Mouse (Mus musculus) kidney, embryonic 14.5 days (tissue): ENCODE results near the gene Ptpn7. TPM values are rescaled to one million over a fixed set of nuclear protein-coding genes. Genes with fewer than 3 reads are reported as not detected.
A peak's percentile ranks its signal among the peaks of the same experiment; 100 is the strongest.

Experiments
- ATAC-seq: fragments of 200-750 bp; cut with Nextera tagmentation; 2 replicates; pipeline ENCODE4 v1.8.0; 2017; ENCODE audit warnings: moderate number of reproducible peaks, mild to moderate bottlenecking, moderate TSS enrichment, moderate library complexity; ENCODE audit not compliant: low FRiP score, low TSS enrichment
- H3K27ac ChIP-seq: fragments of 300-500 bp; sonication (generic); 2 replicates; pipeline ENCODE4 v1.5.1; 2014; ENCODE audit warnings: low read depth, mild to moderate bottlenecking, low read length, moderate library complexity, mixed read lengths
- H3K27me3 ChIP-seq: fragments of 300-500 bp; sonication (generic); 2 replicates; pipeline ENCODE4 v1.6.1; 2014; ENCODE audit warnings: mild to moderate bottlenecking, low read length; ENCODE audit not compliant: control insufficient read depth, insufficient read depth
- H3K36me3 ChIP-seq: fragments of 300-500 bp; sonication (generic); 2 replicates; pipeline ENCODE4 v1.6.1; 2014; ENCODE audit warnings: low read length, mixed read lengths; ENCODE audit not compliant: control insufficient read depth, insufficient read depth
- H3K4me1 ChIP-seq: fragments of 300-500 bp; sonication (generic); 2 replicates; pipeline ENCODE4 v1.6.1; 2014; ENCODE audit warnings: low read length, mixed read lengths; ENCODE audit not compliant: control insufficient read depth, insufficient read depth
- H3K4me2 ChIP-seq: fragments of 300-500 bp; sonication (generic); replicated peaks from 2 replicates; pipeline ENCODE4 v1.6.1; 2014; ENCODE audit warnings: low read depth, mild to moderate bottlenecking, low read length
- H3K4me3 ChIP-seq: fragments of 300-500 bp; sonication (generic); 2 replicates; pipeline ENCODE4 v1.5.1; 2014; ENCODE audit warnings: mild to moderate bottlenecking, low read length
- H3K9ac ChIP-seq: fragments of 300-500 bp; sonication (generic); 2 replicates; pipeline ENCODE4 v1.6.1; 2014; ENCODE audit warnings: low read depth, mild to moderate bottlenecking, low read length, moderate library complexity
- H3K9me3 ChIP-seq: fragments of 300-500 bp; sonication (generic); 2 replicates; pipeline ENCODE4 v1.6.1; 2016; ENCODE audit warnings: low read length; ENCODE audit not compliant: control insufficient read depth
- WGBS: fragments of 180-500 bp; shearing (Covaris S2); extraction: QIAGEN DNeasy Blood & Tissue Kit; methylation state at CpG from one replicate; pipeline ENCODE4 v1.1.7; 2014; 5-methylcytosine and 5-hydroxymethylcytosine counted together
- polyA plus RNA-seq: library from polyadenylated mRNA; unstranded; fragments of >200 nt; fragmentation: Nextera tagmentation; extraction: Ambion mirVana; gene quantifications from 2 replicates; pipeline ENCODE4 v1.2.1, GENCODE M21; 2014

The Ptpn7 gene
- polyA plus RNA-seq, 1 experiment from 2014 or later, result 0.83 TPM

DNA sequence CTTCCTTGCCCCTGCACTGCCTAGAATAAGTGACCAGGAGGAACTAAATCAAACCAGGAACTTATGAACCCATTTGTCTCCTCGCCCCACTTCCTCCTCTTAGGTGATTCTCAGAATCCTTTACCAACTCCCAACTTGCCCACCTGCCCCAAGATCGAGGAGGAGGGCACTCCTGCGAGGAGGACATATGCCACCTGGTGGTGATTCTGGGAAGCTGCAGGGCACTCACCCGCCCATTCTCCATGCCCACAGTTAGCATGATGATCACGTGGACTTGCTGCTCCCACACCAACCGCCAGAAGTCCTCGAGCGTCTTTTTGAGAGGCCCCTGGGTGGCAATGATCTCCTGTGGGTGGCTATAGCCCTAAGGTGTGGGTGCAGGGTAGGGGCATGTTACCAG is 19.8 kb upstream of the Ptpn7 start:
- Histone ChIP-seq H3K36me3 (no peaks in the 10 kb centered on the region), H3K9ac (no peak overlapping the region), H3K4me2 (no peak overlapping the region), H3K27ac (no peak overlapping the region), H3K9me3 (no peaks in the 10 kb centered on the region), H3K27me3 (no peaks in the 10 kb centered on the region), H3K4me1 (no peaks in the 10 kb centered on the region), H3K4me3 (no peak overlapping the region)
- WGBS, result 11% methylated on average over 8 of the region's 8 CpGs
- ATAC-seq, result no peak; the same call in 1 of the 2 replicates

DNA sequence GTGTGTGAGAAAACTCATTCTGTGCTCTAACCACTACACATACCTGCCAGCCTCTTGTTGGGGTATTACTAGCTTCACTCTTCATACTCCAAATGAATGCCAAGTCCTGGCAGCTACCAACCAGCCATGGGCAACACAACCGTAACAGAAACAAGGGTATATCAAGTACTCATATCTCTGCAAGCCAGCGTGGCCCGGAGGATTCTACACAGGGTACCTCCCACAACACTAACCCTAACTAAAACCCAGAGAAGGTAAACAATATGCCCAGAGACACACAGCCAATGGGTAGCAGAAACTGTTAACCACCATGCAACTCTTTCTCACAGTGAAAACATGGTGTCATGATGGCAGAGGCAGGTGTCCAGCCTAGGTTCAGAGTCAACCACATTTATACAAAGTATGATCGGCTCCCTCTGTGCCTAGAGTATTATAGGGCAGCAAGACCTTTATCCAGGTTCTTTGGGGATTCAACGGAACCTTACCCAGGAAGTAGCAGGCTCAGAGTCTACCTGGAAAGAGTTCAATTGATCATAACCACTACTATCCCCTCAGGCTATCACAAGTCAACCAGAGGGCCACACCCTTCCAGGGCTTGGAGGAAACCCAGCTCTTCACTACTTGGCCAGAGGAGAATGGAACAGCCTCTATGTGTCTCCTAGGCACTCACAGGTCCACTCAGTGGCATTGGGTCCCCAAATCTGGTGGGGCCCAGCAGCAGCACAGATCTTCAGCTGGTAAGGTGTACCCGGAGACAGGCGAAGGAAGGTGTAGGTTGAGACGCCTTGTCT is 7.7 kb upstream of the Ptpn7 start:
- 92% methylated on average over 8 of the region's 8 CpGs for WGBS
- ATAC-seq, result no peak

DNA sequence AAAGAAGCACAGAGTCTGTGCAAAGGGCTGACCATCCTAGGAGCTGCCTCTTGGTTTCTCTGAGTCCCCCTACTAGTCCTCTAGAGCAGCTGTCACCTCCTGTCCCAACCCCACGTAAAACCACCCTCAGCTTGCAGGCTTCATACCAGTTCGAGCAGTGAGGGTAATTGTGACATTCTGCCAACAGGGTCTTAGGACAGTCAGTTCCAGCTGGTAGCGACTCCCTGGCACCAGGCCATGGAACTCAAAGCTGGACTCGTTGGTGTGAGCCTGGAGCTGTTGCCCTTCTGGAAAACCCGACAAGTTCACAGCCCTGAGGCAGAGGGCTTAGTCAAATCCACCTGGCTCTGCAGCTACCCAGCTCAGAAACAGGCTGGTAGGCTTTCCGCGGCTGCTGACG is 6.5 kb upstream of the Ptpn7 start:
- no peak overlapping the region for H3K9ac ChIP-seq
- no peak overlapping the region for H3K4me2 ChIP-seq
- H3K27me3 ChIP-seq, result 0 out of 2 replicates have a peak, but pooled peaks cover 3% of the 10 kb centered on the region
- H3K4me1 ChIP-seq, result peaks cover 15% of the 10 kb centered on the region; the same call in 1 of the 2 replicates
- no peaks in the 10 kb centered on the region for H3K9me3 ChIP-seq
- H3K27ac ChIP-seq, result no peak overlapping the region
- WGBS, result 68% methylated on average over 8 of the region's 8 CpGs
- no peaks in the 10 kb centered on the region for H3K36me3 ChIP-seq
- ATAC-seq, result no peak
- H3K4me3 ChIP-seq, result no peak overlapping the region

More for the DNA sequence above, 7.7 kb upstream of the Ptpn7 start:
- Histone ChIP-seq H3K9ac (no peak overlapping the region), H3K4me2 (no peak overlapping the region), H3K27me3 (0 out of 2 replicates have a peak, but pooled peaks cover 3% of the 10 kb centered on the region), H3K4me1 (peaks cover 12% of the 10 kb centered on the region; the same call in 1 of the 2 replicates), H3K9me3 (no peaks in the 10 kb centered on the region), H3K27ac (no peak overlapping the region), H3K36me3 (no peaks in the 10 kb centered on the region), H3K4me3 (no peak overlapping the region)

DNA sequence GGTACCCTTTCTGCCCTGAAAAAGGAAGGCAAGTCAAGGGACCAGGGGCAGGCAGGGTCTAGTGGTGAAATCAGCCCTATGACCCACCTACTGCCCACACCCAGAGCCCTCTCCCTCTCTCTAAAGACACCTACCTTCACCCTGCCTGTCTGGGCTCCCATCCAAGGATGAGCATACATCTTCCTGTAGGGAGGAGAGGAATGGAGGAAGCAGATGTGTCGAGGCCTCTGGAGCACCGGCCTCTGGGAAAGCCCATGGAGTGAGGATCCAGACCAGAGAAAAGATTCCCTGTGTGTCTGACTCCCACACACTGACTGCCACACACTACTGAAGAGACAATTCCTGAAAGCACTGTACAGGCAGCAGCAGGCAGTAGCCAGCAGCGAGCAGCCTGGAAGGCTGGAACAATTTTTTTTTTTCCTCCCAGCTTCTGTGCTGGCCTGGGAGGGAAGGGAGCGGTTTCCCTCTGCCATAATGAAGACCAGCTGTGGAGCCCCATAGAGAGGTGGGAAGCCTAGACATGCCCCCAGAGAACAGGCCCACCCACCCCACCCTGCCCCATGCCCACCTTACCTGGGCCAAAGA is 6.0 kb upstream of the Ptpn7 start:
- H3K36me3 ChIP-seq, result no peaks in the 10 kb centered on the region
- no peak for ATAC-seq
- 41% methylated on average over 4 of the region's 4 CpGs for WGBS
- no peak overlapping the region for H3K9ac ChIP-seq
- H3K4me3 ChIP-seq, result no peak overlapping the region
- H3K4me2 ChIP-seq, result no peak overlapping the region
- peaks cover 20% of the 10 kb centered on the region for H3K4me1 ChIP-seq
- 0 out of 2 replicates have a peak, but pooled peaks cover 3% of the 10 kb centered on the region for H3K27me3 ChIP-seq
- no peak overlapping the region; the same call in 1 of the 2 replicates for H3K27ac ChIP-seq
- H3K9me3 ChIP-seq, result no peaks in the 10 kb centered on the region

DNA sequence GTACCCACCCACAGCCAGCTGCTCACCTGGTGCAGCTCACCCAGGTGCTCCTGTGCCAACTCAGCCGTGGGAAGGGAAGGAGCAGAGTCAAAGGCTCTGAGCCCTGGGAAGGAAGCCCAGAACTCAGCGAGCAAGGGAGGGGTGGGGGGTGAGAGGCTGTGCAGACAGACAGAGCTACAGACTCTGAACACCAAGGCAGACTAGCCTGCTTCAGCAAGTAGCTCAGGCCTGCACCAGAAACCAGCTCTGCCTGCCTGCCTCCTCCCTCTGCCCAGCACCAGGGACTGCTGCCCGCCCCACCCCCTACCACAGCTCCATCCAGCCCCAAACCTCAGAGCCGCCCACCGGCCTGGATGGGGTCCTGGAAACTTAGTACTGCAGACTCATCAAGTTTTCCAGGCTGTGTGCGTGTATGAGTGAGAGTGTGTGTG is 4.5 kb upstream of the Ptpn7 start:
- ATAC-seq, result no peak; the same call in 1 of the 2 replicates
- Histone ChIP-seq H3K27me3 (0 out of 2 replicates have a peak, but pooled peaks cover 3% of the 10 kb centered on the region), H3K4me2 (no peak overlapping the region), H3K9ac (no peak overlapping the region), H3K4me3 (no peak overlapping the region), H3K4me1 (peaks cover 27% of the 10 kb centered on the region), H3K27ac (no peak overlapping the region), H3K36me3 (no peaks in the 10 kb centered on the region), H3K9me3 (no peaks in the 10 kb centered on the region)
- 38% methylated on average over 5 of the region's 6 CpGs for WGBS

DNA sequence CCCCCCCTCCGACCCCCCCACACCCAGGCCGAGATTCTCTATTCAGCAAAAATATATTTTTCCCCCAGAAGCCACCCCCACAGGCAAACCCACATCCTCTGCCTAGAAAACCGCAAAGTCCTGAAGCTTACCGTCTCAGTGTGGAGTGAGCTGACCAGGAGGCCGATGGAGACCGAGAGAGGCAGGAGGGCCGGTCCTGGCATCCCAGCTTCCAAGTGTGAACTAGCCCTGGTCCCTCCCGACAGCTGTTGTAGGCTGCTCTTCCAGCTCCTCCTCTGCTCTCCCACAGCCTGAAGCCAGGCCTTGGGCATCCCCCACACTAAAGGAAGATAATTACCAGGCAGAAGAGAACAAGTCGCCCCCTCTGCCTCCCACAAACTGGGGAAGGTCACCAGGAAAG is 3.5 kb upstream of the Ptpn7 start:
- no peak for ATAC-seq
- no peaks in the 10 kb centered on the region for H3K36me3 ChIP-seq
- peaks cover 27% of the 10 kb centered on the region for H3K4me1 ChIP-seq
- 0 out of 2 replicates have a peak overlapping the region, but pooled peaks have one; percentile 2 for H3K27ac ChIP-seq
- H3K27me3 ChIP-seq, result 0 out of 2 replicates have a peak, but pooled peaks cover 3% of the 10 kb centered on the region
- WGBS, result 19% methylated on average over 9 of the region's 9 CpGs
- no peak overlapping the region for H3K9ac ChIP-seq
- H3K4me3 ChIP-seq, result no peak overlapping the region
- no peaks in the 10 kb centered on the region for H3K9me3 ChIP-seq
- no peak overlapping the region for H3K4me2 ChIP-seq

DNA sequence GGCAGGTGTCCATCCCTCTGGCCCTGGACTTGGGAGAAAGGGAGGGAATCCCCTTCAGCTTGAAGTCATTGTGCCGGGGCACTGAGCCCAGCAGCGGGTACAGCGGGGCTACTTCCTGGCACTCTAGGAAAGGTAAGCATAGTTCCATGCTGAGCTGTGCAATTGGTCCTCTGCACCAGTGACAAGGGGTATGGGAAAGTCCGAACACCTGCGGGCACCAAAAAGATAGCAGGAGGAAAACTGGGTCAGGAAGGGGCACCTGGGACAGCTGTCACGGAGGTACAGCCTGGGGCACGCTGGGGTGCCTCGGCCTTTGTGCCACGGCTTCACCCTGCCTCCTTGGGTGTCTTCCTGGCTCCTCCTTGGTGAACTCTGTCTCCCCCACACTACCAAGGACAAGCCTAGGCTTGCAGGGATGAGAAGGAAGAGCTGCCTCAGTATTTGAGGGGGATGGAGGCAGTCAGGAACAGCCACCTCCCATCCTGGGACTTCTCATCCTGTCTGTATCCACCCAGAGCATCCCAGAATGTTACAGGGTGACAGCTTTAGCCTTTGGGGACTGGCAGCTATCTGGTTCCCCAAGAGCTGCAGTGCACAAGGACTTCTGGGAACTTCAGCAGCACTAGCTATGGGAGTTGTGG is 2.8 kb upstream of the Ptpn7 start:
- Histone ChIP-seq H3K4me1 (peaks cover 27% of the 10 kb centered on the region), H3K27me3 (0 out of 2 replicates have a peak, but pooled peaks cover 3% of the 10 kb centered on the region), H3K9me3 (no peaks in the 10 kb centered on the region), H3K36me3 (no peaks in the 10 kb centered on the region), H3K27ac (no peak overlapping the region), H3K9ac (no peak overlapping the region), H3K4me3 (no peak overlapping the region), H3K4me2 (no peak overlapping the region)
- WGBS, result 69% methylated on average over 9 of the region's 9 CpGs
- ATAC-seq, result no peak

DNA sequence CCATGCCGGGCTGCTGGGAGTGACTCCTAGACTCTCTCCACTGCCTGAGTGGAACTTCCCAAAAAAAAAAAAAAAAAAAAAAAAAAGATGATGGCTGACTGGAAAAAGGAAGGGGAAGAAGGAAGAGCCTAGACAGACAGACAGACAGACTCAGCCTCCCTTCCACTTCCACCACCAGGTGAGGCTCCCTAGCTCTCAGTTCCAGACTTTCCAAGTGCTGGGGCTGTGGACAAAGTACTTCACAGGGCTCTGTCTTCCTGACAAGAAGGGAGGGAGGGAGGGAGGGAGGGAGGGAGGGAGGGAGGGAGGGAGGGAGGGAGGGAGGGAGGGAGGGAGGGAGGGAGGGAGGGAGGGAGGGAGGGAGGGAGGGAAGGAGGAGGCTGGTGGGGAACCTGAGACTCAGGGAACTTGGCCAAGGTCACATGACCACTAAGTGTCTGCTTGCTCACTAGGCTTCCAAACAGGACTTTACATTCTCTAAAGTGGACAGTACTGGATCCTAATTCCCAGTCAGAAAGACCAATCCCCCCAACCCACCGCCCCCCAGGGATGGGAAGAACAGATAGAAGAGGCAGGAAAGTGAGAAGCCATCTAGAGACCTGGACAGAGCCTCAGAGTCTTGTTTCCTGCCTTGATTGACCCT is 2.0 kb upstream of the Ptpn7 start:
- no peak for ATAC-seq
- H3K27me3 ChIP-seq, result 0 out of 2 replicates have a peak, but pooled peaks cover 3% of the 10 kb centered on the region
- H3K27ac ChIP-seq, result no peak overlapping the region
- no peak overlapping the region for H3K4me3 ChIP-seq
- H3K36me3 ChIP-seq, result no peaks in the 10 kb centered on the region
- peaks cover 27% of the 10 kb centered on the region for H3K4me1 ChIP-seq
- no peak overlapping the region for H3K4me2 ChIP-seq
- 68% methylated on average over 2 of the region's 2 CpGs for WGBS
- no peak overlapping the region for H3K9ac ChIP-seq
- no peaks in the 10 kb centered on the region for H3K9me3 ChIP-seq
